Mouse (Mus musculus) lung, postnatal 36 days (tissue): ENCODE measurements around the gene Spag7.
A peak's percentile ranks its signal among the peaks of the same experiment; 100 is the strongest.

Experiments
- DNase-seq: peaks from one replicate; pipeline ENCODE4 v3.0.0; 2022; ENCODE audit warnings: mixed read lengths

Spag7 gene

GRCm38 (mm10) chr11:70668771-70669505, at the start of gene Spag7:
Spag7 (minus strand) TSS chr11:70669416.
- DNase-seq = peak; percentile 100

GRCm38 (mm10) chr11:70718481-70718880, 49.3 kb upstream of the Spag7 start:
- no peak for DNase-seq

- no peak for DNase-seq
These were observed 46.6 kb upstream of the Spag7 start for GRCm38 (mm10) chr11:70715832-70716231.

GRCm38 (mm10) chr11:70713222-70713621, 44.0 kb upstream of the Spag7 start:
- no peak for DNase-seq

GRCm38 (mm10) chr11:70711026-70711425, 41.8 kb upstream of the Spag7 start:
- DNase-seq = no peak

- DNase-seq = no peak
These were observed 36.9 kb upstream of the Spag7 start for GRCm38 (mm10) chr11:70706127-70706526.

- peak; percentile 67 for DNase-seq
These were observed 33.6 kb upstream of the Spag7 start for GRCm38 (mm10) chr11:70702781-70703180.

- no peak for DNase-seq
These were observed 32.9 kb upstream of the Spag7 start for GRCm38 (mm10) chr11:70701984-70702733.

GRCm38 (mm10) chr11:70701221-70701955, 32.2 kb upstream of the Spag7 start:
- peak; percentile 40 for DNase-seq

- DNase-seq = peak; percentile 81
These were observed 31.4 kb upstream of the Spag7 start for GRCm38 (mm10) chr11:70700613-70701012.

GRCm38 (mm10) chr11:70699722-70700556, 30.7 kb upstream of the Spag7 start, which contains the start of the genes Inca1 and Kif1c:
Inca1 (minus strand) TSS chr11:70700155.
Kif1c (plus strand) TSS chr11:70700548.
- peak; percentile 95 for DNase-seq

GRCm38 (mm10) chr11:70699051-70699450, 29.8 kb upstream of the Spag7 start:
- DNase-seq = no peak

- DNase-seq = peak; percentile 37
These were observed 28.2 kb upstream of the Spag7 start for GRCm38 (mm10) chr11:70697376-70697775.

- no peak for DNase-seq
These were observed 24.3 kb upstream of the Spag7 start for GRCm38 (mm10) chr11:70693504-70693903.

- DNase-seq = no peak
These were observed 20.4 kb upstream of the Spag7 start for GRCm38 (mm10) chr11:70689578-70689977.

- no peak for DNase-seq
These were observed 19.2 kb upstream of the Spag7 start for GRCm38 (mm10) chr11:70688372-70688771.

GRCm38 (mm10) chr11:70687601-70688199, 18.5 kb upstream of the Spag7 start, which contains the start of gene Camta2:
Camta2 (minus strand) TSS chr11:70688105.
- peak; percentile 92 for DNase-seq

GRCm38 (mm10) chr11:70686901-70687566, 17.8 kb upstream of the Spag7 start:
- DNase-seq = peak; percentile 25

GRCm38 (mm10) chr11:70683640-70684039, 14.4 kb upstream of the Spag7 start:
- DNase-seq = no peak

- DNase-seq = peak; percentile 54
These were observed 12.8 kb upstream of the Spag7 start for GRCm38 (mm10) chr11:70681897-70682581.

GRCm38 (mm10) chr11:70681170-70681569, 12.0 kb upstream of the Spag7 start:
- no peak for DNase-seq
